Mouse (Mus musculus): ENCODE data around the gene Rab5a. TPM values are rescaled to one million over a fixed set of nuclear protein-coding genes. Genes with fewer than 3 reads are reported as not detected.
A peak's percentile ranks its signal among the peaks of the same experiment; 100 is the strongest.

Gene Rab5a
- 76.9 and 79.3 TPM in 2 replicates for polyA plus RNA-seq (2014; fragmentation: Nextera tagmentation; extraction: Ambion mirVana)

- under 1% methylated on average over 76 of the region's 82 CpGs for WGBS
Observed at GRCm38 (mm10) chr17:53478858-53479603, at the start of gene Rab5a. Gene Rab5a, plus strand, starts transcription at chr17:53479234.

DNA sequence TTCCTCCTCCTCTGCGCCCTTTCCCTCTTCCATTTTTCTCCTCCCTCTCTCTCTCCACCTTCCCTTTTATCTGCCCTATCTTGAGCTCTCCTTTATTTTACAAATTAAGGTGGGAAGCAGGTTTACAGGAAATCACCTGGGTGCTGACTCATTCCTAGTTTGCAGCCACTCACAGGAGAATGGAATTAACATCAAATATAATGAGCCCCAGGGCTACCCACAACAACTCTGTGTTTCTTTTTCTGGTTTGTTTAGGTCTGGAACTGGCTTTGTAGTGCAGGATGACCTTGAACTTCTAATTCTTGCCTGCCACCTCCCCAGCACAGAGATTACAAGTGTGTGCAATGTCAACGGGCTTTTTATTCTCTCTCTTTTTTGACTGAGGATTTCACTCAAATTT, 22.9 kb upstream of the Rab5a start:
- Histone ChIP-seq H3K27me3 (ENCODE audit: insufficient read depth, low read length) (no peaks in the 10 kb centered on the region), H3K4me2 (no peak overlapping the region), H3K27ac (ENCODE audit: low read depth) (no peak overlapping the region), H3K4me3 (ENCODE audit: low read depth, low read length) (no peak overlapping the region), H3K4me1 (ENCODE audit: insufficient read depth) (no peaks in the 10 kb centered on the region), H3K9me3 (ENCODE audit: low read depth, low read length) (no peaks in the 10 kb centered on the region), H3K36me3 (ENCODE audit: insufficient read depth) (no peaks in the 10 kb centered on the region), H3K9ac (no peak overlapping the region)
- 80% methylated on average over 2 of the region's 2 CpGs for WGBS
- DNase-seq (no peak), ATAC-seq (ENCODE audit: insufficient read depth) (no peak)
- no peak for TF ChIP-seq CTCF (IDR thresholded peaks at IDR 0.05; ENCODE audit: low read depth)

More at GRCm38 (mm10) chr17:53478858-53479603, at the start of gene Rab5a:
- H3K36me3 ChIP-seq (ENCODE audit: insufficient read depth) = peaks cover 3% of the 10 kb centered on the region; the same call in 1 of the 2 replicates
- H3K4me1 ChIP-seq (ENCODE audit: insufficient read depth) = peaks cover 13% of the 10 kb centered on the region
- peak; percentile 99 for ATAC-seq (ENCODE audit: insufficient read depth)
- peak; percentile 100 for DNase-seq
- peak within 1 kb of the TSS; percentile 99 for H3K27ac ChIP-seq (ENCODE audit: low read depth)
- no peaks in the 10 kb centered on the region for H3K27me3 ChIP-seq (ENCODE audit: insufficient read depth, low read length)
- peak within 1 kb of the TSS; percentile 93 for H3K4me3 ChIP-seq (ENCODE audit: low read depth, low read length)
- peak within 1 kb of the TSS; percentile 90 for H3K9ac ChIP-seq
- H3K4me2 ChIP-seq = peak within 1 kb of the TSS; percentile 84
- H3K9me3 ChIP-seq (ENCODE audit: low read depth, low read length) = no peaks in the 10 kb centered on the region
- peak; percentile 41 for TF ChIP-seq CTCF (IDR thresholded peaks at IDR 0.05; ENCODE audit: low read depth)

- Histone ChIP-seq H3K36me3 (ENCODE audit: insufficient read depth) (no peaks in the 10 kb centered on the region), H3K27ac (ENCODE audit: low read depth) (no peak overlapping the region), H3K4me1 (ENCODE audit: insufficient read depth) (no peaks in the 10 kb centered on the region), H3K27me3 (ENCODE audit: insufficient read depth, low read length) (no peaks in the 10 kb centered on the region), H3K4me2 (no peak overlapping the region), H3K9me3 (ENCODE audit: low read depth, low read length) (no peaks in the 10 kb centered on the region), H3K9ac (no peak overlapping the region), H3K4me3 (ENCODE audit: low read depth, low read length) (no peak overlapping the region)
- ATAC-seq (ENCODE audit: insufficient read depth) = no peak
- WGBS = 69% methylated on average over 1 of the region's 1 CpGs
- DNase-seq = no peak
- no peak for TF ChIP-seq CTCF (IDR thresholded peaks at IDR 0.05; ENCODE audit: low read depth)
Observed at GRCm38 (mm10) chr17:53456742-53457141, 22.3 kb upstream of the Rab5a start.

DNA sequence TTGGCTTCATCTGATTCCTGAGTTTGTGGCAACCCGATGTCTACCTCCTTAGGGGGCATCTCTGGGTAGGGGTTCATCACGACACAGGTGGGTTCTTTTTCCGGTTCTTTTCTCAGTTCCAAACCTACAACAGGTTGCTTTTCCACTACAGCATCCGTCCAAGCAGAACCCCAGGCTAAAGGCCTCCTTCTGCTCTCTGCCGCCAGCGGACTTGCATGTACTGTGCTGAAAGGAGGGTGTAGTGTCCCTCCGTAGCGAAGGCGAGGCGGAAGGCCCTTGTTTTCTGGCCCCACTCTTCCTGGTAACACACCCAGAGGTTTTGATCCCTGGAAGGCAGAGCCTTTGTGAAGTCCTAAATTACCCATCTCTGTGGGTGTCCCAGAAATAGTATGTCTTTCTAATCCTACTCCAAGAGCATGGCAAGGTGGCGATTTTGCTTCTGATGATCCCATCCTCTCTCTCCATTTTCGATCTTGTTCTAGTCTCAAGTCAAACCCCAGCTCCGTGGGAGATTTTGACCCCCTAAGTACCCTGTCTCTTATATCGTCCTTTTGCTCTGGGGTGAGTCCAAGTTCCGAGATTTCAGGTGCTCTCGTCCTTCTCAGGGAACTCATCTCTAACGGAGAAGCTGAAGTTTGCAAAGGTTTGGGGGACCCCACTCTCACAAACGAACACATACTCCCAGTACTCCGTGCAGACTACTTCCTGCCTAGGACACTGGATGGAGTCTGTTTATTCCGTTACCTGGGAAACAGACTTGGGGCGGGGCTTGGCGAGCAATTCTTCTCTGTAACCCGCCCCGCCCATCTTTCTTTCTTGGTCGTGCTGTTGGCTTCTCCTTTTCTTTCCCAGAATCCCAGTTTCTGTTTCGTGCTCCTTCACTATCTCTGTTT, 16.2 kb upstream of the Rab5a start, which contains the start of gene Efhb:
Gene Efhb (minus strand): TSS at position 719 of the 893 bp plus-strand sequence.
- H3K27me3 ChIP-seq (ENCODE audit: insufficient read depth, low read length) = no peaks in the 10 kb centered on the region
- no peaks in the 10 kb centered on the region; the same call in 1 of the 2 replicates for H3K4me1 ChIP-seq (ENCODE audit: insufficient read depth)
- no peaks in the 10 kb centered on the region for H3K9me3 ChIP-seq (ENCODE audit: low read depth, low read length)
- H3K36me3 ChIP-seq (ENCODE audit: insufficient read depth) = no peaks in the 10 kb centered on the region
- TF ChIP-seq CTCF (IDR thresholded peaks at IDR 0.05; ENCODE audit: low read depth) = no peak
- DNase-seq (peak; percentile 95), ATAC-seq (ENCODE audit: insufficient read depth) (peak; percentile 98)
- H3K4me2 ChIP-seq = peak within 1 kb of the TSS; percentile 68
- peak within 1 kb of the TSS; percentile 40 for H3K4me3 ChIP-seq (ENCODE audit: low read depth, low read length)
- no peak within 1 kb of the TSS for H3K27ac ChIP-seq (ENCODE audit: low read depth)
- 21% methylated on average over 26 of the region's 26 CpGs for WGBS
- peak within 1 kb of the TSS; percentile 45 for H3K9ac ChIP-seq

DNA sequence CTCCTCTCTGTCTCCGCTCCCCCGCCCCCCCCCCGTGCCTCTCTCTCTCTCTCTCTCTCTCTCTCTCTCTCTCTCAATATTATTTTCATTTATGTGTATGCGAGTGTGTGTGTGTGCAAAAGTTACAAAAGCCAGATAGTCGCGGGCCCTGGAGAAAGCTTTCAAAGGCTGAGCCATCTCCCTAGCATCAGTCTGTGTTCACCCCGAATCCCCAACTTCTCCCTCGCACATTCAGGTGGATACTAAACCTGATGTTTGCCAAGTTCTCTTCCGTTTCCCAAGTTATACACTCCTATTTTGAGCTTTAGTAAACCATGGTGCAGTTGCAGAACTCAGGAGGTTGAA, 15.6 kb upstream of the Rab5a start:
- Histone ChIP-seq H3K4me1 (ENCODE audit: insufficient read depth) (no peaks in the 10 kb centered on the region; the same call in 1 of the 2 replicates), H3K27me3 (ENCODE audit: insufficient read depth, low read length) (no peaks in the 10 kb centered on the region), H3K4me3 (ENCODE audit: low read depth, low read length) (peak overlapping the region; percentile 40), H3K27ac (ENCODE audit: low read depth) (no peak overlapping the region), H3K4me2 (peak overlapping the region; percentile 68), H3K36me3 (ENCODE audit: insufficient read depth) (no peaks in the 10 kb centered on the region), H3K9ac (peak overlapping the region; percentile 45; the same call in 1 of the 2 replicates), H3K9me3 (ENCODE audit: low read depth, low read length) (no peaks in the 10 kb centered on the region)
- peak; percentile 51 for ATAC-seq (ENCODE audit: insufficient read depth)
- TF ChIP-seq CTCF (IDR thresholded peaks at IDR 0.05; ENCODE audit: low read depth) = no peak
- no peak for DNase-seq
- 13% methylated on average over 9 of the region's 9 CpGs for WGBS

GRCm38 (mm10) chr17:53465569-53465968, 13.5 kb upstream of the Rab5a start:
- no peak overlapping the region for H3K4me2 ChIP-seq
- H3K4me1 ChIP-seq (ENCODE audit: insufficient read depth) = no peaks in the 10 kb centered on the region; the same call in 1 of the 2 replicates
- peak; percentile 4 for DNase-seq
- H3K36me3 ChIP-seq (ENCODE audit: insufficient read depth) = no peaks in the 10 kb centered on the region
- 48% methylated on average over 4 of the region's 4 CpGs for WGBS
- ATAC-seq (ENCODE audit: insufficient read depth) = no peak
- H3K9ac ChIP-seq = no peak overlapping the region
- no peaks in the 10 kb centered on the region for H3K9me3 ChIP-seq (ENCODE audit: low read depth, low read length)
- no peak overlapping the region for H3K4me3 ChIP-seq (ENCODE audit: low read depth, low read length)
- TF ChIP-seq CTCF (IDR thresholded peaks at IDR 0.05; ENCODE audit: low read depth) = peak; percentile 47
- H3K27ac ChIP-seq (ENCODE audit: low read depth) = no peak overlapping the region
- H3K27me3 ChIP-seq (ENCODE audit: insufficient read depth, low read length) = no peaks in the 10 kb centered on the region

DNA sequence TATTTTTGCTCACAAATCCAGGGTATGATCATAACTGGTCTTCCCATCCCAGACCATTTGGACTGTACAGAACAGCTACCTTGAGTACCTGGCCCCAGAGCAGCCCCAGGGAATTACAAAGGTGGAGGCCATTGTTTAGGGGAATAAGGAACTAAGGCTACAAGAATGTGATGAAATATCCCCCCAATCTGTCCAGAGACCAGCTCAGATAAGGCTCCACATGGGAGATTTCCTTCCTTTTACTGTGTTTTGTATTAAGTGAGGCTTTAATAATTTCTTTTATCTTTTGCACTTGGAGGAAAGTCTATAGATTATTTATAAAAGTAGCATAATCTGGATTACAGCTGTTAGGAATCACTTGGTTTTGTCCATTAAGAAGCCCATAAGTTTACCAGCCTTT, 10.3 kb upstream of the Rab5a start:
- Histone ChIP-seq H3K27me3 (ENCODE audit: insufficient read depth, low read length) (no peaks in the 10 kb centered on the region), H3K4me3 (ENCODE audit: low read depth, low read length) (no peak overlapping the region), H3K36me3 (ENCODE audit: insufficient read depth) (no peaks in the 10 kb centered on the region), H3K4me1 (ENCODE audit: insufficient read depth) (no peaks in the 10 kb centered on the region; the same call in 1 of the 2 replicates), H3K27ac (ENCODE audit: low read depth) (no peak overlapping the region), H3K9ac (no peak overlapping the region), H3K4me2 (no peak overlapping the region), H3K9me3 (ENCODE audit: low read depth, low read length) (no peaks in the 10 kb centered on the region)
- ATAC-seq (ENCODE audit: insufficient read depth) = no peak
- no peak for TF ChIP-seq CTCF (IDR thresholded peaks at IDR 0.05; ENCODE audit: low read depth)
- DNase-seq = no peak
